ENCODE assay signal across 10 mouse cellular contexts in genomic region chr6:29819309-29819708, GRCm38 (mm10). TPM values are rescaled to one million over a fixed set of nuclear protein-coding genes. Genes with fewer than 3 reads are reported as not detected.
DNase-seq lines count a peak whose midpoint lies in the region; ATAC-seq lines count a peak whose summit lies in the region.
"Had no signal": no experiment of that assay in that cellular context is flagged by ENCODE, and none has a peak within 500 bp of the region (broad histone marks: within the 10 kb centered on the region; RNA-seq: fewer than 3 reads in every experiment).

No protein-coding gene starts in this region.

- no peak overlapping the region for H3K4me2 ChIP-seq in heart, embryonic 11.5 days
- H3K4me2 ChIP-seq: hindbrain, embryonic 15.5 days; midbrain, embryonic 12.5 days had no signal

- no peak overlapping the region for H3K27ac ChIP-seq in heart, embryonic 11.5 days (ENCODE audit: low read depth, low read length)
- H3K27ac ChIP-seq: hindbrain, embryonic 15.5 days; midbrain, embryonic 12.5 days had no signal

- peak; percentile 27 to 60 for DNase-seq in heart, adult 18-20 months
- DNase-seq in urinary bladder, postnatal 36 days (ENCODE audit: low spot score in 2 of 2) = peak; percentile 15 to 25
- no peak for DNase-seq in urinary bladder, postnatal 25 days (ENCODE audit: low spot score)
- DNase-seq in embryo, embryonic 10 days (ENCODE audit: low spot score) = peak; percentile 50
- peak; percentile 21 for DNase-seq in layer of hippocampus, adult 9-11 months
- DNase-seq in splenic B cell, adult 2 months (ENCODE audit: low read depth, low spot score) = peak; percentile 67

- H3K9ac ChIP-seq in heart, embryonic 11.5 days (ENCODE audit: low read depth, low read length) = no peak overlapping the region
- H3K9ac ChIP-seq: hindbrain, embryonic 15.5 days; midbrain, embryonic 12.5 days had no signal

- no peaks in the 10 kb centered on the region for H3K27me3 ChIP-seq in heart, embryonic 11.5 days (ENCODE audit: control insufficient read depth, insufficient read depth, low read length)
- no peaks in the 10 kb centered on the region for H3K27me3 ChIP-seq in splenic B cell, adult 2 months (ENCODE audit: control insufficient read depth, insufficient read depth, low read length, poor library complexity, severe bottlenecking)
- H3K27me3 ChIP-seq: hindbrain, embryonic 15.5 days; midbrain, embryonic 12.5 days had no signal

- no peaks in the 10 kb centered on the region for H3K4me1 ChIP-seq in heart, embryonic 11.5 days (ENCODE audit: control insufficient read depth, insufficient read depth, low read length)

- H3K9me3 ChIP-seq in heart, embryonic 11.5 days (replicated peaks; ENCODE audit: control insufficient read depth, low read length) = no peaks in the 10 kb centered on the region
- H3K9me3 ChIP-seq: hindbrain, embryonic 15.5 days; midbrain, embryonic 12.5 days had no signal

- 28% methylated on average over 3 of the region's 3 CpGs for WGBS in heart, embryonic 11.5 days (ENCODE audit: insufficient replicate concordance)

- no peaks in the 10 kb centered on the region for H3K36me3 ChIP-seq in heart, embryonic 11.5 days (ENCODE audit: control insufficient read depth, insufficient read depth, low read length)
- H3K36me3 ChIP-seq in splenic B cell, adult 2 months (ENCODE audit: control insufficient read depth, insufficient read depth, low read length, poor library complexity, severe bottlenecking) = 0 out of 2 replicates have a peak, but pooled peaks cover 1% of the 10 kb centered on the region
- H3K36me3 ChIP-seq: hindbrain, embryonic 15.5 days; midbrain, embryonic 12.5 days had no signal

- no peak for ATAC-seq in heart, embryonic 11.5 days (replicated peaks; ENCODE audit: insufficient number of reproducible peaks, low FRiP score, low TSS enrichment)
- no peak for ATAC-seq in monocyte, adult 5-6 weeks (replicated peaks; ENCODE audit: insufficient number of reproducible peaks, low FRiP score, low TSS enrichment, poor library complexity, severe bottlenecking)

- no peak overlapping the region for H3K4me3 ChIP-seq in heart, embryonic 11.5 days (ENCODE audit: low read depth, low read length)
- H3K4me3 ChIP-seq: hindbrain, embryonic 15.5 days; midbrain, embryonic 12.5 days had no signal

RNA-seq across cellular contexts. Expression of gene Ahcyl2, which starts 51.5 kb away (rescaled TPM):
- 10 to 100 TPM; 21.8 to 24.2 TPM for total RNA-seq in heart, adult 18-20 months (2021)
- 9.9 and 11.6 TPM in 2 replicates for polyA plus RNA-seq in heart, embryonic 11.5 days (2014; fragmentation: Nextera tagmentation; extraction: Ambion mirVana)
- 43.7 to 58.4 TPM (median 52.8 TPM) in 3 replicates for total RNA-seq in monocyte, adult 5-6 weeks (2017)
